Mouse (Mus musculus) liver, postnatal 0 days (tissue): ENCODE measurements around the gene Nsg1.
A peak's percentile ranks its signal among the peaks of the same experiment; 100 is the strongest.

Experiments
- CTCF ChIP-seq: sonication (generic); IDR thresholded peaks from 2 replicates; pipeline ENCODE4 v1.5.1; 2016; ENCODE audit warnings: antibody characterized with exemption, low read depth
- EP300 ChIP-seq: IDR thresholded peaks from 2 replicates; pipeline ENCODE4 v1.6.1; 2016; ENCODE audit warnings: antibody characterized with exemption, low read depth, mild to moderate bottlenecking

GRCm38 (mm10) chr5:38097501-38098093 is 62.1 kb downstream of the Nsg1 start:
- TF ChIP-seq CTCF: peak; percentile 27
- TF ChIP-seq EP300: no peak
